Mouse (Mus musculus) kidney, postnatal 4 days (tissue): ENCODE results near the gene Farp1.
"Not testable (repeated sequence)": the region's sequence is repeated elsewhere in the genome, so short reads cannot be mapped to it uniquely, and the experiment has no call there.

Experiments
- DNase-seq, 2 experiments: peaks; one replicate each; pipeline ENCODE4 v3.0.0; 2021; ENCODE audit warnings: mixed read lengths in 2 of 2

The Farp1 gene

DNA sequence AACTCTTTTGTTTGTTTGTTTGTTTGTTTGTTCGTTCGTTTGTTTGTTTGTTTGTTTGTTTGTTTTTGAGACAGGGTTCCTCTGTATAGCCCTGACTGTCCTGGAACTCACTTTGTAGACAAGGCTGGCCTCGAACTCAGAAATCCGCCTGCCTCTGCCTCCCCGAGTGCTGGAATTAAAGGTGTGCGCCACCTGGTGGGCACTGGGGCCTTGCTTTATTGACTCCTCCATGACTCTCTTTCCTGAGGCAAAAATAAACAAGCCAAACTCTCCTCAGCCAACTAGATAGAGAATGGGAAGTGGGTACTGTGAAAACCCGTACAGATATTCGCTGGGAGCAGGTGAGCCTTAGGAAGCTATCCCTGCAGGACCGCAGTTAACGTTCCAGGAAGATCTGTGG, 154.8 kb downstream of the Farp1 start:
- not testable (repeated sequence) for DNase-seq

DNA sequence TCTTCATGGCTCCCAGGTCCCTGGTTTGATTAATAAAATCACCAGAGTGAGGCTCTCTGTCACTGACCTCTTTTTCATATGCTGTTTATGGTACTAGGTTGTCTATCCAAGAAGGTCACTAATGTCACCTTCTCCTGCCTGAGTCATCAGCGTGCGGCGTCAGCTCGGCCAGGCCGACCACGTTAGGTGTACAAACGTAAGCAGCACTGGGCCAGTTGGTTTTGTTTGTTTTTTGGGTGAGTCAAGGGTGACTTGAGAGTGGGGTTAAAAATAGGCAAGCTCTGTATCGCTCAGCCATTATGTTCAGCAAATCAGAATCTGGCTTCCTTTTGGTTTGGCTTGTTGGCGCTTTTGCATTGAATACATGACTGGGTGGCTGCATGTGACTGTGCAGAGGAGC, 155.4 kb downstream of the Farp1 start:
- no peak for DNase-seq

GRCm38 (mm10) chr14:121191739-121192138, 156.7 kb downstream of the Farp1 start:
- peak; percentile 46 to 59 for DNase-seq

GRCm38 (mm10) chr14:121192394-121192793, 157.4 kb downstream of the Farp1 start:
- no peak for DNase-seq

DNA sequence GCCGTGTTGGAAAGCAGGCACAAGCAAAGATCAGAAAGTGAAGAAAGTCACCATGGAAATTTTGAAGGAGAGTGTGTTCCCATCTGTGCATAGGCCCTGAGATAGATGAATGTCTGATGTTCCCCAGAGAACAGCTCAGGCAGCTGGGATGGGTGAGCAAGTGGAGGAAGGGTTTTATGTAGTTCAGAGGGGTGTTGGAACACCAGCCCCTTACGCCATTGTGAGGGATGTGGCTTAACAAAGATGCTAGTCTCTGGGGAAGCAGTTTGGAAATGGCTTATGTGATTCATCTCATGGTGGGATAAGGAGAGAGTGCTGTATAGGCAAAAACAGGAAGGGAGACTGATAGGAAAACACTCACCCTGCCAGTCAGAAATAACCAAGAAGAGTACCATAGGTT, 159.0 kb downstream of the Farp1 start:
- DNase-seq, result no peak

DNA sequence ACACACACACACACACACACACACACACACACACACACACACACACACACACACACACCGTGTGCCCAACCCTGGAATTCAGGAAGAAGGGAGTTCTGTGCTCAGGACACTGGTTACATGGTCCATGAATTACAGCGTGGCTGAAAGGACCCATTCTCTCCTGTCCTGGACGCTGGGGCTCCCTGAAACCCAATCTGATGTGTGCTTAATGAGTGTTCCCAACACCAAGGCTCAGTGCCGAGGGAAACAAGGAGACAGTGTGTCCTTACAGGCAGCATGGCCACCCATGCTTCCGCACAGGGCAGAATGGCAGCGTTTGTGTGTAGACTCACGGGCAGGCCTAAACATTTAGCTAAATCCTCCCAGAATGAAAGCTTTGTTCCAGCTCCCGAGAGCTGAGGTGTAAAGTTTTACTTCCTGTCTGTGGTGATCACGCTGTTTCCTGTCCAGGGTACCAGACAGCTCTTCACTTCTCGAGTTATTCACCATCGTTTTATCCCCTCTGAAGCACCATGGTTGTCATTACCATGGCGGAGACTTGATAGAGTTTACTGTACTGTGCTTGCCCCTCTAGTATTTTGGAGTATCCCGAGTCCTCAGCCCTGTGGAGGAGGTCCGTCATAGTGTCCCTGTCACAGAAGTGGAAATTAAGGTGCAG, 164.0 kb downstream of the Farp1 start:
- DNase-seq, result peak in 1 of 2 experiments; percentile 50

GRCm38 (mm10) chr14:121199789-121200188, 164.8 kb downstream of the Farp1 start:
- no peak for DNase-seq

DNA sequence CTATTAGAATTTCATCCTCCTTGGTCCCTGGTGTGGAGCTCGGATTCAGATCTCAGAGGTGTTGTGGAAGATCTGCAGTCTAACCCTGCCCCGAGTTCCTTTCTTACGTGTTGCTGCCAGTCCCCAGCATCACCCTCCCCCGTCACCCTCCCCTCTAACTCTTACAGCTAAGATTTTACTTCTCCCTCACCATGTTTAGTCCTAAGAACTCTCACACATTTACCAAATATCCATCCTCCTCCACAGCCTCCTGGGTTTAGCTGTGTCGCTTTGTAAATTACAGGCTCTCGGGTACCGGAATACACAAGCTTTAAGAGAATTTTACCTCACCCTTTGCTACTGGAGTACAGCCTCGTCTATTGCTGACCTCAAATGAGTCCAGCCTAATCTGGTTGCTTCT, 165.4 kb downstream of the Farp1 start:
- DNase-seq, result no peak

- no peak for DNase-seq
Measured at GRCm38 (mm10) chr14:121201178-121201577, 166.2 kb downstream of the Farp1 start.

GRCm38 (mm10) chr14:121205459-121205858, 170.5 kb downstream of the Farp1 start:
- DNase-seq, result no peak

DNA sequence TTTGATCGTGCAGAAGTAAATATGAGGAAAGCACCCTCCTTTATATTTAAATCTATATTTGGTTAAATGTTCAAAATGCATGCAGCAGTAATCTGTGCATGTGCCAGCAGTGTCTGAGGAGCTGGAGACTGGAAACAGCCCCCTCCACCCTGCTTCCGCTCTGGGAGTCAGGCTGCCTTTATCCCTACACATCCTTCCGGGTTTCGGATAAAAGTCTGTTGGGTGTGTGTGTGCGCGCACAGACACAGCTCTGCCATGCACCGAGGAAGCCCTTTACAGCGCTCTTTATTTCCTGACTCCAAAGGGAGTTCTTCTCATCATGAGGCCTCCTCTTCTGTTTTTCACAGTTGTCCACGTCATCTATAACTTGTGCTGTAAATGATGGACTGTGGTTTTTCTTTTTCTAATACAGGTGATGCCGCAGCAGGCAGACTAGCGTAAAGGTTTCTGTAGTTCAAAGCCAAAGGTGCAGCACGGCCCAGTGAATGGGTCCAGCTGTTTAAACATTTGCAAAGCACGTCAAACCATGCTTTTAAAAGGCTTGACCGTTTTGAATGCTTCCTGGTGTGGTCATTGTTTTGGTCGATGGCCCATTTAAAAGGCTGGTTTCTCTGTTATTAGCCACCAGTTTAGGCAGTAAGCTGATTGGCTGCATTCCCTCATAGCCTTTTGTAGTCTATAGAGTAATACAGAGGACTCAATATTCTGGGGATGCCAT, 172.6 kb downstream of the Farp1 start:
- peak; percentile 28 to 46 for DNase-seq

DNA sequence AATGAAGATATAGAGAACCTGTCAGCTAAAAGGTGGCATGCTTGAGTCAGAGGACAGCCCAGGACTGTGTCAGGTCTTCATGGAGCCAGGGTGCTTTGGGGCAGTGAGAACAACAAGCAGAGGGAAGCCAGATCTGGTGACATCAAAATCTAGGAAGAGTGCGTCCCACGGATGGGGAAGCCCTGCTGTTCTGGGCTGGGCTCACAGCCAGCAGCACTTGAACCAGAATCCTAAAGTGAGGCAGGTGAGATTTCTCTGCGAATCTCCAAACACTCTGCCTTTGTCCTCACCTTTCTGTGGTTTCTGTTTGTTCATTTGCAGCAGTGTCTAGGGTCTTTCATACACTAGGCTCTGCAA, 173.1 kb downstream of the Farp1 start:
- no peak for DNase-seq

DNA sequence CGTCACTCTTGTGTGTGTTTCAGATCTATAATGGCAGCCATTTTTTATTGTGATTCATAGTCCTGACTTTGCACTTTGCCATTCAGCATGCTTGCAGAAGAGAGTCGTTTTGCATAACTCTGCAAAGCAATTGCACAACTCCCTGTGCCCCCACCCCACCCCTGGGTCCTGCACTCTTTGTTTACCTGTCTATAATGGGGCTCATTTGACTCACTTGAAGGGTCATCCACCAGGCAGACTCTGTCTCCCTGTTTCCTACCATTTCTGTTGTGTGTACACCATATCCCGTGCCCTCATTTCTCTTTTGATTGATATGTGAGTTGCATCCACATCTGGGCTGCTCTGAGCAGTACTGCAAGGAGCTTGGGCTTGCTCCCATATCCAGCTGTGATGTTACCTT, 175.3 kb downstream of the Farp1 start:
- no peak for DNase-seq

DNA sequence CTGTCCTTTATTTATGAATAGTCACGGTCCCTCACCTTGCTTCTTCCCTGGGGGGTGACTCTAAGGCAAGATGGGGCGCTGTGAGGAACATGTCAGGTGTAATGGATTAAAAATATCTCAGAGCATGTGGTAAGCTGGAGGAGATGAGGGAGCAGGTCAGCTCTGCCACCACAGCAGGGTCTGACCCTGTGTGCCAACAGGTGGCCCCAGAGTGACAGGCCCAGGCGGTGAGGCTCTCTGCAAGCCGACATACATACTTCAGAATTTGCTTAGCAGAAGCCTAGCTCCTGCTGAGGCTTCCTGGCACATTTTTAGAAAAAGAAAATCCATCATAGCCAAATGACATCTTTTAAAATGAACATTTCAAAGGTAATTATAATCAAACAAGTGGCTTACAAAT, 178.7 kb downstream of the Farp1 start:
- DNase-seq, result no peak

DNA sequence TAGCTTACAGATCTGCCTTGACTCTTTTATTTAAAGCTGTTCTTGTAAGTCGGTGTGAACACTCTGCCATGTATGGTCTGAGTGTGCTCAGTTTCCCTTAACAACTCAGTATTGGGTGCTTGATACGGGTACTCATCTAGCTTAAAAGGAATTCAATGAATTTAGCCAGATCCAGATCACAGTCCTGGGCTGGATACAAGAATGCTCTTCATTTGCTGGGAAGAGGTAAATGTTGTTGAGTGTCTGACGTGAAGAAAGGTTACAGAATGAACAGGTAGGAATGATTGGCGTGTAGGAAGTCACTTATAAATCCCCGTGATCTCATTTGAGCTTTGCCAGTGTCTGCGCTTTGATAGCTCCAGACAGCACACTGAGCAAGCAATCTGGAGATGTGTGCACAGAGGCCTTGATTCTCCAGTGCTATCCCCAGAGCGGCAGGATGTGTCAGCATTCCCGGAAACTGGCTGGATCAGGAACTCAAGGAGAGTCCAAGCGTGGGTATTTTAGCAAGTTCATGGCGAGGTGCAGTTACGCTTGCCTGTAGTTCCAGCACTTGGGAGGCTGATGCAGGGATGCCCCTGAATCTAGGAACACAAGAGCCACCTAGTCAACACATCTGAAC, 179.7 kb downstream of the Farp1 start:
- DNase-seq, result no peak

GRCm38 (mm10) chr14:121215817-121216216, 180.8 kb downstream of the Farp1 start:
- DNase-seq, result no peak

- DNase-seq, result no peak
Measured at GRCm38 (mm10) chr14:121216672-121217071, 181.7 kb downstream of the Farp1 start.

DNA sequence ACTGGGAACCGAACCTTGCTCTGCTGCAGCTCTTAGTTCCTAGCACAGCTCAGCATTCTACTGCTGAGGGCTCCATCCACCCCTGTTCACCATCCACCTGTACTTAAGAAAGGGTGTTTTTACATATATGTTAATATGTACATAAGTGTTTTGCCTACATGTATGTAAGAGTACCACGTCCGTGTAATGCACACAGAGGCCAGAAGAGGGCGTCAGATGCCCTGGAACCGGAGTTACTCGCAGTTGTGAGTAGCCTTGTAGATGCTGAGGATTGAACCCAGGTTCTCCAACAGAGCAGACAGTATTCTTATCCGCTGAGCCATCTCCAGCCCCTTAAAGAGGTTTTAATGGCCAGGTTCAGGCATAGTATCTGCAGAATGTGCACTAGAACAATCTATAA, 183.6 kb downstream of the Farp1 start:
- DNase-seq, result peak; percentile 41 to 44

GRCm38 (mm10) chr14:121219226-121220039, 184.4 kb downstream of the Farp1 start:
- DNase-seq, result no peak

DNA sequence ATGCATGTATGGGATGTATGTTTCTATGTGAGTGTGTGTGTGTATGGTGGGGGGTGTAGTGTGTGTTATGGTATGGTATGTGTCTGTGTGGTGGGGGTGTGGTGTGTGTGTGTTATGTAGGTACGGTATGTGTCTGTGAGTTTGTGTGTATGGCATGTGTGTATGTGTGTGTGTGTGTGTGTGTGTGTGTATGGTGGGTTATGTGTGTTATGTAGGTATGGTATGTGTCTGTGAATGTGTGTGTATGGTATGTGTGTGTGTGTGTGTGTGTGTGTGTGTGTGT, 185.0 kb downstream of the Farp1 start:
- no peak for DNase-seq

DNA sequence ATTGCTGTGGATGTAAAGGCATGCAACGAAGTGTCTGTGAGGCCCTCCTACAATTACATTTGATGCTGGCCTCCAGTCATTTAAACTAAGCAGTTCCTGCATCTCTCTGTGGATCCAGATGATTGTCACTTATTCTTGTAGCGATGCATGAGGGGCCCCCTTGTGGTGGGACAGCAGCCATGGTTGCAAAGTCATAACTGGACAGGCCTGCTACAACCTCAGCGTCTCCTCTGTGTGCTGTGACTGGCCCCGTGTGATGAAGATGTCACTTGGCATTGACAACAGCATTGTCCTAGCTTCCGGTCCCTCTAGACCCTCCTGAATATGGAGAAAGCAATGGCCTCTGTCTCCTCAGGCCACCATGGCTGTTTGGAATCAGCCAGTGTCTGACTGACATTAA, 185.7 kb downstream of the Farp1 start:
- peak; percentile 74 to 77 for DNase-seq

GRCm38 (mm10) chr14:121225804-121226203, 190.8 kb downstream of the Farp1 start:
- no peak for DNase-seq

DNA sequence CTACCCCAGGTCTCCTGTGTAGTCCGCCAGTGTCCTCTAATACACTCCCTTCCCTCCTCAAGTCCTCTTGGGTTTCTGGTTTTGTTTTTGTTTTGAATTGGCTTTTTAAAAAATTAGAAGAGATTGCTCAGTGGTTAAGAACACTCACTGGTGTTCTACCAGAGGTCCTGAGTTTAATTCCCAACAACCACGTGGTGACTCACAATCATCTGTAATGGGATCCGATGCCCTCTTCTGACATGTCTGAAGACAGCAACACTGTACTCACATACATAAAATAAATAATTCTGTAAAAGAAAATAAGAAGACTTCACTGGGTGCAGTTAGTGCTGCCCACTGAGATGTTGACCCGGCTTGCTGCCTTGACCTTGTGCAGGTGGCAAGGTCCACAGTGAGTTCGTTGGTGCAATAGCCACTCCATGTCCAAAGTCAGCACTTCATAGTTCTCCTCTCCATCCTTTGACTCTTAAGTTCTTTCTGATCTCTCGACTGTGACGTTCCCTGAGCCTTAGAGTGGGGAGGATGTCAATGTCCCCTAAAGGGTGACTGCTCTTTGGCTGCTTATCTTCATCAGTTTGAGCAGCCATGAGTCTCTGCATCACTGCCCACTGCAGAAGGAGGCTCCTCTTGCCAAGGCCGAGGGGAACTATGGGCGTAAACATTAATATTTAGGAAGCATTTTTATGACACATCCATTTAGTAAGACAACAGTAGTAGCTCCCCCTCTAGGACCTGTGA, 194.2 kb downstream of the Farp1 start:
- DNase-seq, result no peak
